Mouse (Mus musculus): ENCODE measurements around the gene Tmem131. TPM values are rescaled to one million over a fixed set of nuclear protein-coding genes. Genes with fewer than 3 reads are reported as not detected.

Gene Tmem131
- total and polyA plus RNA-seq, 2 experiments from 2014 or later, result 3.9 to 10.1 TPM

- no peak for TF ChIP-seq CTCF (IDR thresholded peaks at IDR 0.05; ENCODE audit: low read depth)
- Histone ChIP-seq H3K36me3 (replicated peaks; ENCODE audit: control insufficient read depth, insufficient read depth, low read length) (peaks cover 6% of the 10 kb centered on the region; the same call in 1 of the 2 replicates), H3K4me3 (ENCODE audit: low read depth, low read length) (no peak overlapping the region), H3K9ac (replicated peaks; ENCODE audit: low read depth, low read length) (no peak overlapping the region), H3K27me3 (ENCODE audit: control insufficient read depth, insufficient read depth, low read length) (no peaks in the 10 kb centered on the region), H3K27ac (ENCODE audit: low read depth) (no peak overlapping the region), H3K4me2 (ENCODE audit: low read depth, low read length) (no peak overlapping the region), H3K4me1 (ENCODE audit: control insufficient read depth, insufficient read depth) (peaks cover 9% of the 10 kb centered on the region), H3K9me3 (replicated peaks; ENCODE audit: control insufficient read depth, low read length) (no peaks in the 10 kb centered on the region)
- no peak for ATAC-seq (ENCODE audit: insufficient read depth, low read depth)
- DNase-seq (ENCODE audit: low spot score), result no peak
- 20% methylated on average over 1 of the region's 1 CpGs for WGBS
Observed at GRCm38 (mm10) chr1:36879154-36879553, 64.3 kb downstream of the Tmem131 start.

GRCm38 (mm10) chr1:36877126-36877525, 66.3 kb downstream of the Tmem131 start:
- WGBS, result 44% methylated on average over 1 of the region's 1 CpGs
- H3K4me1 ChIP-seq (ENCODE audit: control insufficient read depth, insufficient read depth), result no peaks in the 10 kb centered on the region; the same call in 1 of the 2 replicates
- H3K9ac ChIP-seq (replicated peaks; ENCODE audit: low read depth, low read length), result no peak overlapping the region
- no peak overlapping the region for H3K27ac ChIP-seq (ENCODE audit: low read depth)
- no peak for DNase-seq (ENCODE audit: low spot score)
- no peaks in the 10 kb centered on the region for H3K9me3 ChIP-seq (replicated peaks; ENCODE audit: control insufficient read depth, low read length)
- H3K27me3 ChIP-seq (ENCODE audit: control insufficient read depth, insufficient read depth, low read length), result no peaks in the 10 kb centered on the region
- TF ChIP-seq EP300 (IDR thresholded peaks at IDR 0.05; ENCODE audit: low read depth) (no peak), CTCF (IDR thresholded peaks at IDR 0.05; ENCODE audit: low read depth) (no peak)
- peaks cover 8% of the 10 kb centered on the region; the same call in 1 of the 2 replicates for H3K36me3 ChIP-seq (replicated peaks; ENCODE audit: control insufficient read depth, insufficient read depth, low read length)
- no peak overlapping the region for H3K4me3 ChIP-seq (ENCODE audit: low read depth, low read length)
- H3K4me2 ChIP-seq (ENCODE audit: low read depth, low read length), result no peak overlapping the region
- ATAC-seq (ENCODE audit: insufficient read depth, low read depth), result no peak

GRCm38 (mm10) chr1:36874874-36875561, 68.4 kb downstream of the Tmem131 start:
- Histone ChIP-seq H3K4me1 (ENCODE audit: control insufficient read depth, insufficient read depth) (no peaks in the 10 kb centered on the region), H3K27ac (ENCODE audit: low read depth) (no peak overlapping the region), H3K36me3 (replicated peaks; ENCODE audit: control insufficient read depth, insufficient read depth, low read length) (0 out of 2 replicates have a peak, but pooled peaks cover 6% of the 10 kb centered on the region), H3K9me3 (replicated peaks; ENCODE audit: control insufficient read depth, low read length) (no peaks in the 10 kb centered on the region), H3K9ac (replicated peaks; ENCODE audit: low read depth, low read length) (no peak overlapping the region), H3K4me3 (ENCODE audit: low read depth, low read length) (no peak overlapping the region), H3K27me3 (ENCODE audit: control insufficient read depth, insufficient read depth, low read length) (no peaks in the 10 kb centered on the region), H3K4me2 (ENCODE audit: low read depth, low read length) (no peak overlapping the region)
- TF ChIP-seq CTCF (IDR thresholded peaks at IDR 0.05; ENCODE audit: low read depth) (no peak), EP300 (IDR thresholded peaks at IDR 0.05; ENCODE audit: low read depth) (no peak)
- ATAC-seq (ENCODE audit: insufficient read depth, low read depth), result no peak
- DNase-seq (ENCODE audit: low spot score), result no peak
- 72% methylated on average over 8 of the region's 8 CpGs for WGBS

- no peak for DNase-seq (ENCODE audit: low spot score)
- TF ChIP-seq CTCF (IDR thresholded peaks at IDR 0.05; ENCODE audit: low read depth) (no peak), EP300 (IDR thresholded peaks at IDR 0.05; ENCODE audit: low read depth) (no peak)
- Histone ChIP-seq H3K27me3 (ENCODE audit: control insufficient read depth, insufficient read depth, low read length) (no peaks in the 10 kb centered on the region), H3K9ac (replicated peaks; ENCODE audit: low read depth, low read length) (no peak overlapping the region), H3K4me1 (ENCODE audit: control insufficient read depth, insufficient read depth) (no peaks in the 10 kb centered on the region), H3K27ac (ENCODE audit: low read depth) (no peak overlapping the region), H3K4me3 (ENCODE audit: low read depth, low read length) (no peak overlapping the region), H3K4me2 (ENCODE audit: low read depth, low read length) (no peak overlapping the region), H3K9me3 (replicated peaks; ENCODE audit: control insufficient read depth, low read length) (no peaks in the 10 kb centered on the region), H3K36me3 (replicated peaks; ENCODE audit: control insufficient read depth, insufficient read depth, low read length) (0 out of 2 replicates have a peak, but pooled peaks cover 12% of the 10 kb centered on the region)
- 25% methylated on average over 4 of the region's 4 CpGs for WGBS
- no peak for ATAC-seq (ENCODE audit: insufficient read depth, low read depth)
Observed at GRCm38 (mm10) chr1:36871238-36871637, 72.2 kb downstream of the Tmem131 start.

- TF ChIP-seq CTCF (IDR thresholded peaks at IDR 0.05; ENCODE audit: low read depth) (peak; percentile 20; the same call in 1 of the 2 replicates), EP300 (IDR thresholded peaks at IDR 0.05; ENCODE audit: low read depth) (no peak)
- no peak for ATAC-seq (ENCODE audit: insufficient read depth, low read depth)
Observed at GRCm38 (mm10) chr1:36870518-36870917, 72.9 kb downstream of the Tmem131 start.

More at GRCm38 (mm10) chr1:36870518-36870917, 72.9 kb downstream of the Tmem131 start:
- 0 out of 2 replicates have a peak, but pooled peaks cover 12% of the 10 kb centered on the region for H3K36me3 ChIP-seq (replicated peaks; ENCODE audit: control insufficient read depth, insufficient read depth, low read length)
- H3K9me3 ChIP-seq (replicated peaks; ENCODE audit: control insufficient read depth, low read length), result no peaks in the 10 kb centered on the region
- H3K27me3 ChIP-seq (ENCODE audit: control insufficient read depth, insufficient read depth, low read length), result no peaks in the 10 kb centered on the region
- no peak overlapping the region for H3K4me2 ChIP-seq (ENCODE audit: low read depth, low read length)
- DNase-seq (ENCODE audit: low spot score), result no peak
- no peaks in the 10 kb centered on the region for H3K4me1 ChIP-seq (ENCODE audit: control insufficient read depth, insufficient read depth)
- H3K4me3 ChIP-seq (ENCODE audit: low read depth, low read length), result no peak overlapping the region
- no peak overlapping the region for H3K9ac ChIP-seq (replicated peaks; ENCODE audit: low read depth, low read length)
- 71% methylated on average over 1 of the region's 1 CpGs for WGBS
- H3K27ac ChIP-seq (ENCODE audit: low read depth), result no peak overlapping the region
